Mouse (Mus musculus) inflammation-experienced regulatory T-cells, adult 6 months (primary cell): ENCODE measurements around the gene Snx6. TPM values are rescaled to one million over a fixed set of nuclear protein-coding genes. Genes with fewer than 3 reads are reported as not detected.

Experiments
- ATAC-seq: one replicate; pipeline ENCODE4 v1.8.0; 2017
- polyA plus RNA-seq, 3 experiments: library from polyadenylated mRNA; unstranded; fragments of 100-300 nt; shearing (Covaris generic); gene quantifications; one replicate each; pipeline ENCODE4 v1.2.1; 2017

The Snx6 gene
- polyA plus RNA-seq, 3 experiments from 2014 or later, result 152 to 187 (median 170) TPM

DNA sequence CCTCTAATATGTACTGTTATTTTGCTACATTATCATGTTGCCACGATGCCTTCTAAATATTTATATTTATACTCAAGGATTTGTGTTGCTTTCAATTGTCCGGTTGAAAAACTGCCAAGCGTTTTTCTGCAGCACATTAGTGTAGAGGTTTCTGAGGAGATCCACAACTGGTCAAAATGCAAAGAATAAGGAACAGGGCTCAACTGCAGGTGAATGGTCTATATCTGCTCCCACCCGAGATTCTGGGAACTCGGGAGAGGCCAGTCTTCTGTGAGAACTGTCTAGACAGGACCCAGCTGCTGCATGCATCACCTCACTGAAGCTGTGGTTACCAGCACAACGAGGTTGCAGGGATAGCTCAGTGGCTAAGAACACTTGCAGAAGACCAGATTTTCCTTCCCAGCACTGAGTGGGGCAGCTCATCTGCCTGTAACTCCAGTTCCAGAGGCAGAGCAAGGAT is 97.7 kb downstream of the Snx6 start:
- ATAC-seq, result no peak

DNA sequence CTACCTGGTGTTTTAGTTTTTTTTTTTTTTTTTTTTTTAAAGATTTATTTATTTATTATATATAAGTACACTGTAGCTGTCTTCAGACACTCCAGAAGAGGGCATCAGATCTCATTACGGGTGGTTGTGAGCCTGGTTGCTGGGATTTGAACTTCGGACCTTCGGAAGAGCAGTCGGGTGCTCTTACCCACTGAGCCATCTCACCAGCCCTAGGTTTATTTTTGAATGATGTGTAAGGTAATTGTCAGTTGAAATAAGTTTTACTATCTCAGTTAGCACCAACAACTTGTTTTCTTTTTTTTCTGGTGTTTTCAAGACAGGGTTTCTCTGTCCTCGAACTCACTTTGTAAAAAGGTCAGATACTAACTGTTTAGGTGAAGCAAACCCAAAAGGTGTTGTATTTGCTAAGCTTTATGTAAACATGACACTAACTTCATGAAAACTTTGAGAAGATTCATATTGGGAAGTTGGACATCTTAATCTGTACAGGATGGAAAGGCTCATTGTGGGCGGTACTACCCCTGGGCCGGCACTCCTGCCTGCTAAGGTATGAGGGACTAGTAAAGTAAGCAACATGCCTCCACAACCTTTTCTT is 98.4 kb downstream of the Snx6 start:
- no peak for ATAC-seq

Other genes starting within 250 kb of the Snx6 start
- gene Sptssa, start 139.1 kb downstream of the Snx6 start, polyA plus RNA-seq, result 100 to 1,000 TPM; 190 to 247 (median 231) TPM
- 100 to 1,000 TPM; 126 to 159 (median 145) TPM for gene Eapp, start 99.8 kb downstream of the Snx6 start, polyA plus RNA-seq
- gene Cfl2, start 67.2 kb upstream of the Snx6 start, polyA plus RNA-seq, result 10 to 100 TPM; 26.1 to 36.4 (median 28.2) TPM
- not detected for gene Gm20403, start 190.8 kb upstream of the Snx6 start, polyA plus RNA-seq
- 10 to 100 TPM; 31.0 to 41.8 (median 34.4) TPM for gene Baz1a, start 218.6 kb upstream of the Snx6 start, polyA plus RNA-seq